Mouse (Mus musculus) left cerebral cortex, postnatal 36 days (tissue): ENCODE results near the gene Mpzl3. TPM values are rescaled to one million over a fixed set of nuclear protein-coding genes. Genes with fewer than 3 reads are reported as not detected.

Experiments used
- DNase-seq, 2 experiments: peaks; one replicate each; pipeline ENCODE4 v3.0.0; 2021 to 2022; ENCODE audit warnings: low spot score in 2 of 2, mixed read lengths in 1 of 2
- intact Hi-C: fragments of 180-260 bp; cut with DNase I; formaldehyde crosslinking; loops from one replicate; pipeline ENCODE4 v1.15.1; 2025
- total RNA-seq, 2 experiments: library from RNA; stranded (reverse); gene quantifications; 2 replicates each; pipeline ENCODE4 v1.2.3; 2021

The Mpzl3 gene
- total RNA-seq, 2 experiments from 2014 or later: 4.3 to 4.6 TPM

DNA sequence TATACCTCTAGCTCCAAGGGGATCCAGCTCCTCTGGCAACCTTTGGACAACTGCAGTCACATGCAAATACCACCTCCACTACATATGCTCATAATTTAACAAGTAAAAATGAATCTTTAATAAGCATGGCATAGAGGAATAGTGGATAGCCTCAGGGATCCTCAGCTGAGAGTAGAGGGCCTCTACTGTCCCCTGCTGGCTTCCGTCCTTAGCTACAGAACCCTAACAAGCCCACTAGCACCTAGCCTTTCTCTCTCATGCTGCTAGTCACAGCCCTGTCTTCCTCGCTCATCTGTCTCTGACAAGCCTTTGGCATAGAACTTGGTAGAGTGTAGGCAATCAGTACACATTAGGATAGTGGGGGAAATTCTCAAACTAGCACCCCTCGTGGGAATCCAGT, 35.8 kb downstream of the Mpzl3 start:
- intact Hi-C loops: no loop called here
- DNase-seq: no peak

DNA sequence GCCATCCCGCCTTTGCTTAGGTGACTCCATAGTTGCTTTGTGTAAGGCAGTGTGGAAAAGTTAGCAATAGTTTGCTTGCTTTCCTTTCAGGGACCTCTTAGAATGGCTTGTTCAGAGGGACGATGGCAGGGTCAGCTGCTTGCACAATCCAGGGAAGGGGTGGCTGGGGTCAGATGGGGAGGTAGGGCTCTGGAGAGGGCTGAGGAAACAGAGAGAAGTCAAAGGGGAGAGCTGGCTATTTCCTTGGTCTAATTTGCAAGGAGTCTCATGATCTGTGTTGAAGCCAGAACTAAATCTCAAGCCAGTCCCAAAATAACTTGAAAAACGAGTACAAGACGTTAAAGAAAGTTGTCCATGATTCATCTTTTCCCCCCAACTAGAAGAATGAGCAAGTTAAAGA, 37.7 kb downstream of the Mpzl3 start:
- DNase-seq: no peak
- intact Hi-C loops: no loop called here

- DNase-seq: no peak
- intact Hi-C loops: no loop called here
These were observed 40.4 kb downstream of the Mpzl3 start for GRCm38 (mm10) chr9:45095149-45095937.

DNA sequence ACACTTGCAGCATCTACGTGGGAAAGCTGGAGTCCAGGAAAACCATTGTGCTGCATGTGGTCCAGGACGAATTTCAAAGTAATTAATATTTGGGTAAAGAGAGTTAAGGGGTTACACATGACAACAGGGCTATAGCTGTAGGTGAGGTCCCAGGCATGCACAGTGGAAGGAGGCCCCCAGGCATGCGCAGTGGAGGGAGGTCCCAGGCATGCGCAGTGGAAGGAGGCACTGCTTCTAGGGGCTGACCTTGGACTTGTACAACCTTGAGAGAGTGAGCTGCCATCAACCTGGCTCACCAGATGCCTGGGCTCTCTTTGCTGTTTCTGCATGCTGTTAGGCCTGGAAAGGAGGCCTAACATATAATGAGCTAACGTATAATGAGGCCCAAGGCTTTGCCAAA, 42.9 kb downstream of the Mpzl3 start:
- no peak for DNase-seq
- intact Hi-C loops: no loop called here

DNA sequence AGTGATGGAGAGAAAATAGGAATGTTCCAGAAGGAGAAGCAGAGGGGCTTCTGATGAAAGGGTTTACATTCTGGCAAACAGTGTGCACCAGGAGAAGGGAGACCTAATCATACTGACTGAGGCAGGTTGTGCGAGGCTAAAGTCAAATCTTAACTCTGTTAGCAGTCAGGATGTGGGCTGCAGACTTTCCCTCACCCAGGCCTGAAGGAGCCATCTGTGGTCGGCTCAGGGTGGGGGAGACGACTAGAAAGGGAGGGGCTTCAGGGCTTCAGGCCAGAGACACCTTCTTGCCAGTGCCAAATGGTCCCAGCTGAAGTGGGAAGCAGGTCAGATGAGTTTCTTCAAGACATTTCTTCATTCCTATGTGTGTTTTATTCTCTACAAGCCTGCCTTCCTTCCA, 43.4 kb downstream of the Mpzl3 start:
- no peak for DNase-seq
- intact Hi-C loops: no loop called here

GRCm38 (mm10) chr9:45102528-45102927, 47.5 kb downstream of the Mpzl3 start:
- intact Hi-C loops: no loop called here
- no peak for DNase-seq

DNA sequence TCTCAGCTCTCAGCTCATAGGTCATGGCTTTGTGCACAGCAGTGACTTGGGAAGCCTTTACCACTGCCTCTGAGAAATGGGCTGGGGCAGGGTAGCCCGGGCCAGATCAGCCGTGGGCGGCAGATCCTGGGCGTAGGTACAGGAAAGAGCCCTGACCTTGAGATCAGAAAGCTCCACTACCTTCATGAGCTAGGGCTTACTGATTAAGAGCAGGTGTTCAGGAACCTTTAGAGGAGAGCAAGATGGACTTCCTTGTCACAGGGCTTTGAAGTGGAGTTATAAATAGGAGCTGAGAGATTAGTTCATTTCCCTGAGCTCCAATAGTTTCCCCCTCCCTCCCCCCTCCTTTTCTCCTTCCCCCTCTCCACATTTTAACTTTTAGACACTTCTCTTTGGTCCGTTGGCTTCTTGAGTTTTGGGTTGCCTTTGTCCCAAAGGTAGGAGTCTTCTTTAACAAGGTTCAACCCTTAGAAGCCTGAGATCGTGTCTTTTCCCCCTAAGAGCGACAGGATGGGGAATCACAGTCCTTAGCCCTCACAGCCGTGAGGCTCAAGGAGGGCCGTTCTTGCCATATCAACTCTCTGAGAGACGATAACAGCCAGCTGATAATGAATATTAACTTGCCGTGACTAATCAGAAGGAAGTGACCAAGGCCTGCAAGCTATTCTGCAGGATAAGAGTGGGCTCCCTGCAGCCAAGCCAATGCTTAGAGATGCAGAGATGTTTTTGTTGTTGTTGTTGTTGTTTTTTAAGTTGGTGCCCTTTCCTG, 48.4 kb downstream of the Mpzl3 start:
- DNase-seq: no peak
- intact Hi-C loops: no loop called here

GRCm38 (mm10) chr9:45105596-45106374, 50.8 kb downstream of the Mpzl3 start:
- intact Hi-C loops: no loop called here
- DNase-seq: no peak

DNA sequence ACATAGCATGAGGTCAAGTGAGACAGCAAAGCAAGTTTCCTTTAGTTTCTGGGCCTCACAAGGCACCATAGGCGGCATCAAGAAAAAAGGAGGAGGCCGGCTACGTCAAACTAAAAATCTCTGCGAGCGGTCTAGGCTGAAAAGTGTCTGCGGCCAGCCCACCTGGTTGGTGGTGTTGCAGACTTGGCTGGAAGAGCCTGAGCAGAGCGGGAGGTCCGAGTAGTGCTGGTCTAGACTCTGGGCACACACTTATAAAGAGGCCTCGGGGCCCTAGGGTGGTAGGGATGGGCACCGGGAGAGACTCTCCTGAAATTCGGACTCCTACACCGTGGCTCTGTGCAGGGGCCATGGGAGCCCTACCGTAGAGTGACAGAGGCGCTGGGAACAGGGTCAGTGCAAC, 60.7 kb downstream of the Mpzl3 start:
- peak; percentile 76 to 78 for DNase-seq
- intact Hi-C loops: loop anchor here (5.0 kb wide), 1 partner anchor 58 kb away; the partner anchor contains the start of gene Mpzl3

DNA sequence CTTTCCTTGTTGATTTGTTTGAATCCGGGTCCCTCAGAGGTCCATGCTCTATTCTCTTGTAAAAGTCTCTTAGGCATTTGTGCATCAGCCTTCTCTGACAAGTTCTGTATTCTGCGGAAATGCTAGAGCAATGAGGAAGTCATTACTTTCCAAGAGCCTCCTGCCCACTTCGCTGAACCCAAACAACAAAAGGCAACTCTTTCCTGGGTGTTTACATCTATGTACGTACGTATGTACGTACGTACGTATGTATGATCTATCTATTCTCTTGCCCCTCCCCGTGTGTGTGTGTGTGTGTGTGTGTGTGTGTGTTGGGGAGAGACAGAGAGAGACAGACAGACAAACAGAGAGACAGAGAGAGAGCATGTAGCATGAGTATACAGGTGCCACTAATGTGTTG, 61.8 kb downstream of the Mpzl3 start:
- no peak for DNase-seq
- intact Hi-C loops: loop anchor here (5.0 kb wide), 1 partner anchor 60 kb away; the partner anchor contains the start of gene Mpzl3

- DNase-seq: peak in 1 of 2 experiments; percentile 30
- intact Hi-C loops: loop anchor here (5.0 kb wide), 1 partner anchor 61 kb away; the partner anchor contains the start of gene Mpzl3
These were observed 62.9 kb downstream of the Mpzl3 start, which contains the start of gene Scn2b for GRCm38 (mm10) chr9:45117741-45118431. TSS of gene Scn2b (plus strand) at chr9:45117782.

- no peak for DNase-seq
- intact Hi-C loops: loop anchor here (5.0 kb wide), 1 partner anchor 61 kb away; the partner anchor contains the start of gene Mpzl3
These were observed 63.6 kb downstream of the Mpzl3 start for GRCm38 (mm10) chr9:45118552-45118951.

GRCm38 (mm10) chr9:45119316-45119953, 64.4 kb downstream of the Mpzl3 start:
- intact Hi-C loops: loop anchor here (5.0 kb wide), 1 partner anchor 62 kb away; the partner anchor contains the start of gene Mpzl3
- no peak for DNase-seq

DNA sequence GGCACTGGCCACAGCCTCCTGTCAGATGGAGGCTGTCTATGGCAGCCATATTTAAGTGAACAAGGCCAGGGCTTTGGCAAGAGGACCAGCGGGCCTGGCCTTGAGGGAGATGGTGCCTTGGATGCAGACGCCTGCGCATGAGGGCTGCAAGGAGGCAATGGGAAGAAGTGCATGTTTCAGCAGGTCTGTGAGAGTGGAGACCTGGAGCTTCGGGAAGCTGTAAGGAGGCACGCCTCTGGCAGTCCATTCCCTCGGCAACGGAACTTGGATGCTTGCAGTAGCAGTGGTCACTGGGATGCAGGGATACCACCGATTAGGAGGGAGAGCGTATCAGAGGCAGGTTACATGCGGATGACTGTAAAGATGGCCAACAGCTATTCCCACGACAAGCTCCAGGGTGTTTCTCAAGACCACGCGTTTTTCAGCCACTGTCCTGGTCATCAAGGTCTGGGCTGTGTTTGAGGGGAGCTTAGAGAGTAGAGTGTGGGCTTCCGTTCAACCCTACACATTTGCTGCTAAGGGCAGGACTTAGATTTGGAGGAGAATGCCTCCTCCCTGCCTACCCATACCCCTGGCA, 65.1 kb downstream of the Mpzl3 start:
- no peak for DNase-seq
- intact Hi-C loops: loop anchor here (5.0 kb wide), 1 partner anchor 63 kb away; the partner anchor contains the start of gene Mpzl3

GRCm38 (mm10) chr9:45120567-45120966, 65.6 kb downstream of the Mpzl3 start:
- intact Hi-C loops: no loop called here
- DNase-seq: no peak

GRCm38 (mm10) chr9:45121001-45121400, 66.0 kb downstream of the Mpzl3 start:
- intact Hi-C loops: no loop called here
- peak in 1 of 2 experiments; percentile 44 for DNase-seq

DNA sequence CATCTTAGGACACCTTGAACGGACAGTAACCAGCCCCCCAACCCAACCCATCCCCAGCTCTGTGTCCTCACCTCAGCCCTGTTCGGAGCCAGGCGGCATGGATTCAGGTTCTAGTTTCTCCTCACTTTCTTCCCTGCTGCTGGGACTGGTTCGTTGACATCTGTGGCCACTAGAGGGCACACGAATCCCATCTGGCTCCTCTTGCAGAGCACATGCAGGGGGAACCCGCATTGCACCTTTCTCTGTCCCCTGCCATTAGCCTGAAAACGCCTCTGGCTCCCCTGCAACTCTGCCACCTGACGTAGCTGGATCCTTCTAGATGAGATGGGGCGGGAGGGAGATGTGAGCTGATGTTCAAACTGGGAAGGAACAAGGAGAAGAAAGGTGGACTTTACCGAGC, 66.8 kb downstream of the Mpzl3 start:
- intact Hi-C loops: loop anchor here (2.0 kb wide), 1 partner anchor 15 kb away; no protein-coding TSS in a partner anchor
- peak; percentile 76 to 81 for DNase-seq

DNA sequence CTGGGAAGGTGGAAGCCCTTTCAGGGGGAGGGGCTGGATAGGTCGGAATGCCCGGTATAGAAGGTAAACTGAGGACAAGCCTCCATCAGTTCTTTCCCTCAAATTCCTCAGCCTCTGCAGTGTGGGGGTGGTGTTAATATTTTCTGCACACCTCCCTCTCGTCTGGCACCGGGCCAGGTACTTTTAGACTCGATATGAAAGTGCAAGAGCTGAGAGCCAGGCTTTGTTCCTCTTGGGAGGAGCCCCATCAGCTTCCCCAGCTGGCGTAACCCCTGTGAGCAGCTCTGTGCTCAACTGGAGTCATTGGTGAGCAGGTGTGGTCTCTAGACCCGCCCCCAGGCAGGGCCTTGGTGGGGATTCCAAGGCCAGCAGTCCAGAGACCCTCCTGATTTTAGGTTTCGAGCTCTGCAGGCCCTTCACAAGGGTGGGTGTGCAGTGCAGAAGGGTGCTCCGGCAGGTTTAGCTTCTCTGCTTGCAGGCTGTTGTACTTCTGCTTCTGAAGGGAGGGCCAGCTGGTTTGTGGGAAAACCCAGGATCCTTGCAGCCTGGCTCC, 67.3 kb downstream of the Mpzl3 start:
- intact Hi-C loops: loop anchor here (2.0 kb wide), 1 partner anchor 15 kb away; no protein-coding TSS in a partner anchor
- DNase-seq: peak; percentile 79 to 84
